Mouse (Mus musculus): ENCODE measurements at regions not wholly inside any gene's neighbourhood (a gene's known extent, or its start where the extent isn't known, plus 50 kb on each side); places are given as distances from the start of the nearest gene placed in this dataset.

GRCm38 (mm10) chr2:84549626-84550025 lies 73.1 kb upstream of the Tfpi start:
- no peaks in the 10 kb centered on the region for H3K9me3 ChIP-seq
- WGBS, result 65% methylated on average over 3 of the region's 3 CpGs
- no peak overlapping the region for H3K4me2 ChIP-seq
- H3K9ac ChIP-seq, result no peak overlapping the region
- no peak for ATAC-seq (ENCODE audit: insufficient number of reproducible peaks, insufficient read depth, low FRiP score, low TSS enrichment, low read depth)
- no peak overlapping the region for H3K4me3 ChIP-seq
- H3K27me3 ChIP-seq, result no peaks in the 10 kb centered on the region
- no peaks in the 10 kb centered on the region for H3K36me3 ChIP-seq
- no peak overlapping the region for H3K27ac ChIP-seq
- H3K4me1 ChIP-seq, result peaks cover 5% of the 10 kb centered on the region; the same call in 1 of the 2 replicates

- Histone ChIP-seq H3K4me2 (no peak overlapping the region), H3K4me1 (peaks cover 10% of the 10 kb centered on the region; the same call in 1 of the 2 replicates), H3K9ac (no peak overlapping the region), H3K27me3 (no peaks in the 10 kb centered on the region), H3K4me3 (no peak overlapping the region), H3K36me3 (no peaks in the 10 kb centered on the region), H3K27ac (no peak overlapping the region), H3K9me3 (no peaks in the 10 kb centered on the region)
- WGBS, result 73% methylated on average over 7 of the region's 7 CpGs
- ATAC-seq (ENCODE audit: insufficient number of reproducible peaks, insufficient read depth, low FRiP score, low TSS enrichment, low read depth), result 0 out of 2 replicates have a peak, but pooled peaks have one; percentile 32
Observed at GRCm38 (mm10) chr2:84548625-84549024, 72.0 kb upstream of the Tfpi start.

- 69% methylated on average over 3 of the region's 3 CpGs for WGBS
- Histone ChIP-seq H3K27me3 (no peaks in the 10 kb centered on the region), H3K36me3 (no peaks in the 10 kb centered on the region), H3K9ac (no peak overlapping the region), H3K9me3 (no peaks in the 10 kb centered on the region), H3K27ac (no peak overlapping the region), H3K4me2 (no peak overlapping the region), H3K4me1 (peaks cover 10% of the 10 kb centered on the region; the same call in 1 of the 2 replicates), H3K4me3 (no peak overlapping the region)
- no peak for ATAC-seq (ENCODE audit: insufficient number of reproducible peaks, insufficient read depth, low FRiP score, low TSS enrichment, low read depth)
Observed at GRCm38 (mm10) chr2:84545676-84546075, 69.1 kb upstream of the Tfpi start.

- H3K36me3 ChIP-seq, result no peaks in the 10 kb centered on the region
- no peak overlapping the region for H3K4me3 ChIP-seq
- H3K27ac ChIP-seq, result no peak overlapping the region
- H3K4me2 ChIP-seq, result no peak overlapping the region
- H3K9me3 ChIP-seq, result no peaks in the 10 kb centered on the region
- H3K9ac ChIP-seq, result no peak overlapping the region
- H3K4me1 ChIP-seq, result peaks cover 10% of the 10 kb centered on the region; the same call in 1 of the 2 replicates
- 7% methylated on average over 4 of the region's 4 CpGs for WGBS
- no peak for ATAC-seq (ENCODE audit: insufficient number of reproducible peaks, insufficient read depth, low FRiP score, low TSS enrichment, low read depth)
- no peaks in the 10 kb centered on the region for H3K27me3 ChIP-seq
Observed at GRCm38 (mm10) chr2:84544739-84545138, 68.2 kb upstream of the Tfpi start.

DNA sequence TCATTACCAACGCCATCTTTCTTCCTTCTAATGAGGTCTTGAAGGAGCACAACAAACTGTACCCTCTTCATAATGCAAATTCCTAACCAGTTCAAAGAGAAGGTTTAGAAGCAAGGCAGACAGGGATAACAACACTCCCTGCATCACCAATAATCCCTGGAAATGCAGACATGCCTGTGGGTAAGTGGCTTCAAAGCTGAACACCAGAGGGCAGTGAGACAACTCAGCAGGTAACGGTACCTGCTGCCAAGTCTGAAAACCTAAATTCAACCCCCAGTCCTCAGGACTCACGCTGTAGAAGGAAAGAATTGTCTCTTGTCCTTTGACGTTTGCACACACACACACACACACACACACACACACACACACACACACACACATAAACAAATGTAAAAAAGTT lies 67.6 kb upstream of the Tfpi start:
- no peak for ATAC-seq (ENCODE audit: insufficient number of reproducible peaks, insufficient read depth, low FRiP score, low TSS enrichment, low read depth)
- H3K9me3 ChIP-seq, result no peaks in the 10 kb centered on the region
- H3K27ac ChIP-seq, result no peak overlapping the region
- no peak overlapping the region for H3K4me3 ChIP-seq
- no peak overlapping the region for H3K9ac ChIP-seq
- WGBS, result 40% methylated on average over 4 of the region's 4 CpGs
- H3K4me1 ChIP-seq, result peaks cover 10% of the 10 kb centered on the region; the same call in 1 of the 2 replicates
- H3K27me3 ChIP-seq, result no peaks in the 10 kb centered on the region
- H3K36me3 ChIP-seq, result no peaks in the 10 kb centered on the region
- H3K4me2 ChIP-seq, result no peak overlapping the region

GRCm38 (mm10) chr2:84541440-84541839 lies 64.9 kb upstream of the Tfpi start:
- no peak overlapping the region for H3K4me2 ChIP-seq
- H3K4me3 ChIP-seq, result no peak overlapping the region
- no peak for ATAC-seq (ENCODE audit: insufficient number of reproducible peaks, insufficient read depth, low FRiP score, low TSS enrichment, low read depth)
- H3K36me3 ChIP-seq, result no peaks in the 10 kb centered on the region
- WGBS, result 75% methylated on average over 5 of the region's 5 CpGs
- no peak overlapping the region for H3K9ac ChIP-seq
- peaks cover 10% of the 10 kb centered on the region; the same call in 1 of the 2 replicates for H3K4me1 ChIP-seq
- no peaks in the 10 kb centered on the region for H3K9me3 ChIP-seq
- H3K27me3 ChIP-seq, result no peaks in the 10 kb centered on the region
- H3K27ac ChIP-seq, result no peak overlapping the region

DNA sequence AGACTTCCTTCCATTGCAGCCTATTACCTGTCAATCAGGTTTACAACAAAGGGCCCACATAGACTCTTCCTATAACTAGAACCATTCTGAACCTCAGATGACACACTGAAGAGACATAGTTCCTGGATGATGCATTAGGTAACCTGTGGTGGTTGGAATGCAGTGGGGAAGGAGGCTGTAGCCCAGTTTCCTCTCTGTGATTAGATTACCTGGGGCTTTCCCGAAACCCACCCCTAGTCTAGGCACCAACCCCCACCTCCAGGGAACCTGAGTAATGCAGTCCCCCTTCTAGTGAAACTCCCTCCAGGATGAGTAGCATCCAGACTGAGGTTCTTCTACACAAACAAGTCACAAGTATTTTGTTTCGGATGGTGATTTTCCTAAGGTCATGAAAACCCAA lies 62.5 kb upstream of the Tfpi start:
- no peak overlapping the region for H3K27ac ChIP-seq
- H3K4me3 ChIP-seq, result no peak overlapping the region
- peaks cover 1% of the 10 kb centered on the region; the same call in 1 of the 2 replicates for H3K4me1 ChIP-seq
- 41% methylated on average over 2 of the region's 2 CpGs for WGBS
- no peak overlapping the region for H3K9ac ChIP-seq
- H3K27me3 ChIP-seq, result no peaks in the 10 kb centered on the region
- H3K9me3 ChIP-seq, result no peaks in the 10 kb centered on the region
- no peak overlapping the region for H3K4me2 ChIP-seq
- no peaks in the 10 kb centered on the region for H3K36me3 ChIP-seq
- no peak for ATAC-seq (ENCODE audit: insufficient number of reproducible peaks, insufficient read depth, low FRiP score, low TSS enrichment, low read depth)

DNA sequence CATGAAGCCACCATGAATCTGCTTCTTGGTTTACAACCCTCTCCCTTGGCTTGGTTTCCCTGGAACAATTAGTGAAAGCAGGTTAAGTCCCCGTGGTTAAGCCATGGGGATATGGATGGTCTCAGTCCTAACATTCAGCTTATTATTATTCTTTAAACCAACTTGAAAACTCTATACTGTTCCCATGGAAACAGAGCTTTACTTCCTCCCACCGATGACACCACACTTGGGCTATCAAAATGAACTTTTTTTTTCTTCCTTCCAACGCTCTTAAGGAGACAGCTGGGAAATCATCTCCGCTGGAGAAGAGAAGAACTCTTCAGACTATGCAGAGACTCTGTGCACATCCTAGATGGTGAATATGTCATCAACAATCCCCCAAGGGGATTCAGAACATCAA lies 61.4 kb upstream of the Tfpi start:
- no peak for ATAC-seq (ENCODE audit: insufficient number of reproducible peaks, insufficient read depth, low FRiP score, low TSS enrichment, low read depth)
- H3K4me3 ChIP-seq, result no peak overlapping the region
- no peaks in the 10 kb centered on the region for H3K27me3 ChIP-seq
- H3K36me3 ChIP-seq, result no peaks in the 10 kb centered on the region
- H3K9ac ChIP-seq, result no peak overlapping the region
- H3K4me1 ChIP-seq, result no peaks in the 10 kb centered on the region
- H3K4me2 ChIP-seq, result no peak overlapping the region
- WGBS, result 83% methylated on average over 4 of the region's 4 CpGs
- H3K9me3 ChIP-seq, result no peaks in the 10 kb centered on the region
- no peak overlapping the region for H3K27ac ChIP-seq

- 85% methylated on average over 3 of the region's 3 CpGs for WGBS
- Histone ChIP-seq H3K9ac (no peak overlapping the region), H3K36me3 (no peaks in the 10 kb centered on the region), H3K9me3 (no peaks in the 10 kb centered on the region), H3K27me3 (no peaks in the 10 kb centered on the region), H3K27ac (no peak overlapping the region), H3K4me3 (no peak overlapping the region), H3K4me1 (peaks cover 2% of the 10 kb centered on the region; the same call in 1 of the 2 replicates), H3K4me2 (no peak overlapping the region)
- no peak for ATAC-seq (ENCODE audit: insufficient number of reproducible peaks, insufficient read depth, low FRiP score, low TSS enrichment, low read depth)
Observed at GRCm38 (mm10) chr2:84531215-84531614, 54.6 kb upstream of the Tfpi start.

DNA sequence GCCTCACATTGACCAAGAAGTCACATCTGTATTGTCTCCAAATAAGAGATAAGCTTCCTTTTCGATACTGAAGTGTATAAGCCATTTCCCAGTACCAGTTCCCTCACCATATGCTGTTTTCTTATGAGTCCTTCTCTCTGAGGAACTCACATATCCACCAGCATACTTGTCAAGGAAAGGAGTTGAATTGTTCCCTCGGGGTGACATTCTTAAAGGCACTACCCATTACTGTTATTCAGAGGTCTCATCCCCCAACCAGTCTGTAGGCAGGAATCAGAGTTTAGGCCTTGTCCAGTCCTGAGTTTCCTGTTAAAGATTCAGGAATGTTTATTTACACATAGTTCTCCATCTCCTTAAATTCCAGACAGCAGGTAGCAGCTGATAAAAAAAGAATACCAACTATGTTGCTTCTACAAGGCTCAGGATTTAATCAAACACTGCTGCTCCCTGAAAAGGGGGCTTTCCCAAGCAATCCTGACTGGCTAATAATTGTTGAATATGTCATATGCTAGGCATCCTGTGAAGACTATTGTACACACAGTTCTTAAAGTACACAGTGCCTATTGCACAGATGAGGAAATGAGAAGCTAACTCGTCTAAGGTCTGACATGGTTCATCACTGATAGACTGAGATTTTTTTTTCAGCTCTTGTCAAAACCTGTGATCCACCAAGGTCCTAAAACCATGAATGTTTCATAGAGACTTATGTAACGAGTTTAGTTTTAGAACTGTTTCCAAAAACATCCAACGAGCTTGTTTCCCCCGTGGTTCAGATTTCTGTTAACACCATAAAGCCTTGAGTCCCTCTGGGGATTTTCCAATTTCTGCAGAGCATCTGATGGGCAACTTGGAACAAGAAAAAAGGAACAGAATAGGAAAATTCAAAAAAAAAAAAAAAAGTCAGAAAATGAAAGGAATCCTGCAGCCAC lies 52.5 kb upstream of the Tfpi start:
- ATAC-seq (ENCODE audit: insufficient number of reproducible peaks, insufficient read depth, low FRiP score, low TSS enrichment, low read depth), result no peak
- Histone ChIP-seq H3K4me3 (no peak overlapping the region), H3K9me3 (no peaks in the 10 kb centered on the region), H3K36me3 (no peaks in the 10 kb centered on the region), H3K4me2 (no peak overlapping the region), H3K9ac (no peak overlapping the region), H3K27me3 (no peaks in the 10 kb centered on the region), H3K4me1 (peaks cover 2% of the 10 kb centered on the region; the same call in 1 of the 2 replicates), H3K27ac (no peak overlapping the region)
- 48% methylated on average over 6 of the region's 6 CpGs for WGBS

All from embryonic facial prominence, embryonic 13.5 days (tissue).